Mouse (Mus musculus) cortical plate, adult 2 months (tissue): ENCODE data around the gene Gpatch2l.

Experiments
- CTCF ChIP-seq: fragments of 200-500 bp; IDR thresholded peaks from 2 replicates; pipeline ENCODE4 v1.5.1; 2011; ENCODE audit warnings: mild to moderate bottlenecking, control low read depth, low read length; ENCODE audit not compliant: insufficient read depth; ENCODE audit errors: extremely low read depth
- POLR2A ChIP-seq: fragments of 200-500 bp; IDR thresholded peaks from 2 replicates; pipeline ENCODE4 v1.6.1; 2011; ENCODE audit warnings: mild to moderate bottlenecking, low read length, control low read depth; ENCODE audit not compliant: insufficient read depth; ENCODE audit errors: extremely low read depth

DNA sequence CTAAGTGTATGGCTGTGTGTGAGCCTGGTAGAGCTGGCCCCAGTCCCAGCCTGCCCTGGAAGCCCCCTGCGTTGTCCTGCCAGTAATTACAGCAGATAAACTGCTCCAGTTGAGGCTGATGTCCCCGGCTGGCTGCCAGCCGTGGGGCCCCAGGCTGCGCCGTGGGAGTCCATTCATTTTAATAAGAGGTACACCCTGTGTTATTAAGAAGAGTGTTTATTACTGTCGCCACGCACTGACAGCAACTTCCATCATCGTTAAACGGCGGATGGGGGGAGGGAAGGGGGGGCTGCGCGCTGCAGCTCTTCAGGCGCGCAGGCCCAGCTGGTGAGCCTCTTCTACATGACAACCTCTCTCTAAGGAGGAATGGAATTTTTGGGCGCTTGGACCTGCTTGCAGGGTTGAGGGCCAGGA lies 49.6 kb upstream of the Gpatch2l start:
- TF ChIP-seq CTCF (no peak), POLR2A (no peak)
